Mouse (Mus musculus): ENCODE measurements around the gene Bco1. TPM values are rescaled to one million over a fixed set of nuclear protein-coding genes. Genes with fewer than 3 reads are reported as not detected.

Bco1 gene
- polyA plus RNA-seq (2016; fragmentation: Nextera tagmentation; extraction: Ambion mirVana): 0.17 and 0.24 TPM in 2 replicates

GRCm38 (mm10) chr8:117095647-117096046, at the start of gene Bco1:
Gene Bco1, plus strand, starts transcription at chr8:117095854.
- Histone ChIP-seq H3K4me3 (replicated peaks) (no peak within 1 kb of the TSS), H3K27ac (no peak within 1 kb of the TSS)
- 76% methylated on average over 12 of the region's 12 CpGs for WGBS

GRCm38 (mm10) chr8:117049444-117049843, 46.2 kb upstream of the Bco1 start:
- Histone ChIP-seq H3K27me3 (no peaks in the 10 kb centered on the region), H3K9ac (no peak overlapping the region), H3K4me3 (replicated peaks) (no peak overlapping the region), H3K4me2 (no peak overlapping the region), H3K27ac (no peak overlapping the region), H3K4me1 (no peaks in the 10 kb centered on the region), H3K9me3 (no peaks in the 10 kb centered on the region), H3K36me3 (replicated peaks) (no peaks in the 10 kb centered on the region)
- ATAC-seq (ENCODE audit: low FRiP score): no peak
- 66% methylated on average over 7 of the region's 7 CpGs for WGBS

More at GRCm38 (mm10) chr8:117095647-117096046, at the start of gene Bco1:
- Histone ChIP-seq H3K4me2 (no peak within 1 kb of the TSS), H3K9ac (no peak within 1 kb of the TSS), H3K9me3 (no peaks in the 10 kb centered on the region), H3K4me1 (peaks cover 10% of the 10 kb centered on the region), H3K27me3 (no peaks in the 10 kb centered on the region), H3K36me3 (replicated peaks) (no peaks in the 10 kb centered on the region)
- no peak for ATAC-seq (ENCODE audit: low FRiP score)

GRCm38 (mm10) chr8:117050763-117051162, 44.9 kb upstream of the Bco1 start:
- H3K4me1 ChIP-seq: no peaks in the 10 kb centered on the region
- no peak overlapping the region for H3K4me3 ChIP-seq (replicated peaks)
- no peaks in the 10 kb centered on the region for H3K36me3 ChIP-seq (replicated peaks)
- no peak overlapping the region for H3K4me2 ChIP-seq
- ATAC-seq (ENCODE audit: low FRiP score): no peak
- 92% methylated on average over 9 of the region's 9 CpGs for WGBS
- H3K9ac ChIP-seq: no peak overlapping the region
- H3K27me3 ChIP-seq: no peaks in the 10 kb centered on the region
- H3K27ac ChIP-seq: no peak overlapping the region
- H3K9me3 ChIP-seq: no peaks in the 10 kb centered on the region

- WGBS: 75% methylated on average over 9 of the region's 9 CpGs
- no peak overlapping the region for H3K4me2 ChIP-seq
- no peak overlapping the region for H3K9ac ChIP-seq
- ATAC-seq (ENCODE audit: low FRiP score): no peak
- H3K36me3 ChIP-seq (replicated peaks): no peaks in the 10 kb centered on the region
- no peak overlapping the region for H3K4me3 ChIP-seq (replicated peaks)
- no peaks in the 10 kb centered on the region for H3K27me3 ChIP-seq
- no peak overlapping the region for H3K27ac ChIP-seq
- no peaks in the 10 kb centered on the region for H3K4me1 ChIP-seq
- no peaks in the 10 kb centered on the region for H3K9me3 ChIP-seq
Measured at GRCm38 (mm10) chr8:117051316-117051715, 44.3 kb upstream of the Bco1 start.

- Histone ChIP-seq H3K9ac (no peak overlapping the region), H3K9me3 (no peaks in the 10 kb centered on the region), H3K27ac (no peak overlapping the region), H3K4me2 (no peak overlapping the region), H3K36me3 (replicated peaks) (no peaks in the 10 kb centered on the region), H3K4me1 (no peaks in the 10 kb centered on the region), H3K4me3 (replicated peaks) (no peak overlapping the region), H3K27me3 (no peaks in the 10 kb centered on the region)
- no peak for ATAC-seq (ENCODE audit: low FRiP score)
- 68% methylated on average over 12 of the region's 12 CpGs for WGBS
Measured at GRCm38 (mm10) chr8:117053135-117054079, 42.2 kb upstream of the Bco1 start.

GRCm38 (mm10) chr8:117054146-117054545, 41.5 kb upstream of the Bco1 start:
- Histone ChIP-seq H3K4me1 (no peaks in the 10 kb centered on the region), H3K27ac (no peak overlapping the region), H3K36me3 (replicated peaks) (no peaks in the 10 kb centered on the region), H3K9ac (no peak overlapping the region), H3K4me3 (replicated peaks) (no peak overlapping the region), H3K9me3 (no peaks in the 10 kb centered on the region), H3K27me3 (peaks cover 4% of the 10 kb centered on the region; the same call in 1 of the 2 replicates), H3K4me2 (no peak overlapping the region)
- no peak for ATAC-seq (ENCODE audit: low FRiP score)
- WGBS: 85% methylated on average over 3 of the region's 3 CpGs

- no peak overlapping the region for H3K9ac ChIP-seq
- H3K4me1 ChIP-seq: no peaks in the 10 kb centered on the region
- no peak overlapping the region for H3K27ac ChIP-seq
- H3K9me3 ChIP-seq: no peaks in the 10 kb centered on the region
- no peak for ATAC-seq (ENCODE audit: low FRiP score)
- H3K27me3 ChIP-seq: peaks cover 4% of the 10 kb centered on the region; the same call in 1 of the 2 replicates
- H3K4me3 ChIP-seq (replicated peaks): no peak overlapping the region
- H3K36me3 ChIP-seq (replicated peaks): no peaks in the 10 kb centered on the region
- no peak overlapping the region for H3K4me2 ChIP-seq
- 87% methylated on average over 6 of the region's 6 CpGs for WGBS
Measured at GRCm38 (mm10) chr8:117055097-117055496, 40.6 kb upstream of the Bco1 start.

GRCm38 (mm10) chr8:117059021-117059420, 36.6 kb upstream of the Bco1 start:
- no peak for ATAC-seq (ENCODE audit: low FRiP score)
- no peak overlapping the region for H3K9ac ChIP-seq
- H3K4me1 ChIP-seq: peaks cover 5% of the 10 kb centered on the region; the same call in 1 of the 2 replicates
- H3K9me3 ChIP-seq: 0 out of 2 replicates have a peak, but pooled peaks cover 5% of the 10 kb centered on the region
- peaks cover 4% of the 10 kb centered on the region; the same call in 1 of the 2 replicates for H3K27me3 ChIP-seq
- no peak overlapping the region for H3K4me2 ChIP-seq
- no peaks in the 10 kb centered on the region for H3K36me3 ChIP-seq (replicated peaks)
- H3K4me3 ChIP-seq (replicated peaks): no peak overlapping the region
- no peak overlapping the region for H3K27ac ChIP-seq
- 65% methylated on average over 7 of the region's 7 CpGs for WGBS

- WGBS: 84% methylated on average over 13 of the region's 13 CpGs
Measured at GRCm38 (mm10) chr8:117060306-117060705, 35.3 kb upstream of the Bco1 start.

GRCm38 (mm10) chr8:117061180-117061880, 34.3 kb upstream of the Bco1 start:
- 69% methylated on average over 13 of the region's 13 CpGs for whole genome bisulfite sequencing
- no peak for ATAC-seq (ENCODE audit: low FRiP score)
- Histone ChIP-seq H3K4me3 (replicated peaks) (no peak overlapping the region), H3K4me2 (no peak overlapping the region), H3K27ac (no peak overlapping the region), H3K4me1 (peaks cover 5% of the 10 kb centered on the region; the same call in 1 of the 2 replicates), H3K36me3 (replicated peaks) (no peaks in the 10 kb centered on the region), H3K9me3 (0 out of 2 replicates have a peak, but pooled peaks cover 5% of the 10 kb centered on the region), H3K27me3 (peaks cover 4% of the 10 kb centered on the region; the same call in 1 of the 2 replicates), H3K9ac (no peak overlapping the region)

More at GRCm38 (mm10) chr8:117060306-117060705, 35.3 kb upstream of the Bco1 start:
- no peak overlapping the region for H3K27ac ChIP-seq
- no peak overlapping the region for H3K4me2 ChIP-seq
- 0 out of 2 replicates have a peak, but pooled peaks cover 5% of the 10 kb centered on the region for H3K9me3 ChIP-seq
- no peak overlapping the region for H3K4me3 ChIP-seq (replicated peaks)
- ATAC-seq (ENCODE audit: low FRiP score): no peak
- H3K9ac ChIP-seq: no peak overlapping the region
- H3K36me3 ChIP-seq (replicated peaks): no peaks in the 10 kb centered on the region
- H3K4me1 ChIP-seq: peaks cover 5% of the 10 kb centered on the region; the same call in 1 of the 2 replicates
- peaks cover 4% of the 10 kb centered on the region; the same call in 1 of the 2 replicates for H3K27me3 ChIP-seq

GRCm38 (mm10) chr8:117066955-117067354, 28.7 kb upstream of the Bco1 start:
- ATAC-seq (ENCODE audit: low FRiP score): no peak
- 87% methylated on average over 7 of the region's 7 CpGs for WGBS
- no peak overlapping the region for H3K27ac ChIP-seq

GRCm38 (mm10) chr8:117067396-117067795, 28.3 kb upstream of the Bco1 start:
- 0 out of 2 replicates have a peak, but pooled peaks cover 2% of the 10 kb centered on the region for H3K9me3 ChIP-seq
- H3K27ac ChIP-seq: no peak overlapping the region
- WGBS: 92% methylated on average over 11 of the region's 11 CpGs
- H3K27me3 ChIP-seq: no peaks in the 10 kb centered on the region; the same call in 1 of the 2 replicates
- H3K9ac ChIP-seq: no peak overlapping the region
- H3K36me3 ChIP-seq (replicated peaks): no peaks in the 10 kb centered on the region
- no peaks in the 10 kb centered on the region for H3K4me1 ChIP-seq
- H3K4me3 ChIP-seq (replicated peaks): no peak overlapping the region
- ATAC-seq (ENCODE audit: low FRiP score): no peak
- no peak overlapping the region for H3K4me2 ChIP-seq

More at GRCm38 (mm10) chr8:117066955-117067354, 28.7 kb upstream of the Bco1 start:
- Histone ChIP-seq H3K9ac (no peak overlapping the region), H3K27me3 (no peaks in the 10 kb centered on the region; the same call in 1 of the 2 replicates), H3K4me1 (no peaks in the 10 kb centered on the region), H3K9me3 (0 out of 2 replicates have a peak, but pooled peaks cover 5% of the 10 kb centered on the region), H3K36me3 (replicated peaks) (no peaks in the 10 kb centered on the region), H3K4me2 (no peak overlapping the region), H3K4me3 (replicated peaks) (no peak overlapping the region)
